Mouse (Mus musculus) liver, embryonic 12.5 days (tissue): Measurements from ENCODE around the gene Top1. TPM values are rescaled to one million over a fixed set of nuclear protein-coding genes. Genes with fewer than 3 reads are reported as not detected.

ENCODE experiments used
- ATAC-seq: fragments of 200-750 bp; cut with Nextera tagmentation; 2 replicates; pipeline ENCODE4 v1.8.0; 2017; ENCODE audit warnings: moderate number of reproducible peaks, mild to moderate bottlenecking, moderate library complexity
- H3K27ac ChIP-seq: fragments of 300-500 bp; sonication (generic); 2 replicates; pipeline ENCODE4 v1.5.1; 2016; ENCODE audit warnings: mild to moderate bottlenecking
- H3K27me3 ChIP-seq: fragments of 300-500 bp; sonication (generic); replicated peaks from 2 replicates; pipeline ENCODE4 v1.6.1; 2016; ENCODE audit warnings: mild to moderate bottlenecking, moderate library complexity
- H3K36me3 ChIP-seq: fragments of 300-500 bp; sonication (generic); 2 replicates; pipeline ENCODE4 v1.6.1; 2016; ENCODE audit warnings: mild to moderate bottlenecking, moderate library complexity
- H3K4me1 ChIP-seq: fragments of 300-500 bp; sonication (generic); 2 replicates; pipeline ENCODE4 v1.6.1; 2016
- H3K4me2 ChIP-seq: fragments of 300-500 bp; sonication (generic); 2 replicates; pipeline ENCODE4 v1.6.1; 2016; ENCODE audit warnings: mild to moderate bottlenecking, moderate library complexity
- H3K4me3 ChIP-seq: fragments of 300-500 bp; sonication (generic); 2 replicates; pipeline ENCODE4 v1.5.1; 2016; ENCODE audit warnings: mild to moderate bottlenecking, moderate library complexity
- H3K9ac ChIP-seq: fragments of 300-500 bp; sonication (generic); 2 replicates; pipeline ENCODE4 v1.6.1; 2016; ENCODE audit warnings: mild to moderate bottlenecking, moderate library complexity
- H3K9me3 ChIP-seq: fragments of 300-500 bp; sonication (generic); replicated peaks from 2 replicates; pipeline ENCODE4 v1.6.1; 2016; ENCODE audit warnings: mild to moderate bottlenecking, moderate library complexity
- WGBS: fragments of 180-500 bp; shearing (Covaris S2); methylation state at CpG from one replicate; pipeline ENCODE4 v1.1.7; 2016; ENCODE audit not compliant: insufficient replicate concordance; 5-methylcytosine and 5-hydroxymethylcytosine counted together
- polyA plus RNA-seq: library from polyadenylated mRNA; unstranded; fragments of >200 nt; fragmentation: Nextera tagmentation; extraction: Ambion mirVana; gene quantifications from 2 replicates; pipeline ENCODE4 v1.2.1, GENCODE M21; 2016

Top1 gene
- polyA plus RNA-seq, 1 experiment from 2014 or later: 83.7 TPM

DNA sequence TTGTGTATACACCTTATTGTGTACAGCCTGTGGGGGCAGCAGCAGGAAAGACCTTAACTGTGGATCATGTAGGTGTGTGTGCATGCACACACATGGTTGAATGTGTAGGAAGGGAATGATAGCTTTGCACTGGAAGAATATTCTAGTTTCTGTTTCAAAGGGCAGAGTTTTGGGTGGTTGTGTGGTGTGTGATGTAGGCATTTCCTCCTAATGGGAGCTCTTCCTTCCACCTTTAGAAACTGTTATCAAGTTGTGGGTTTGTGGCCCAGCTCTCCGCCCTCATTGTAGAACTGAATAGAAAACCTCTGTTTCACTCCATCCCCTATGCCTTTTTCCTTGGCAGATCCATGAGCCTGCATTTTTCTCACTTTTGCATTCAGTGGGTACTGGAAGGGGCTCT, 99.8 kb downstream of the Top1 start:
- H3K27ac ChIP-seq: no peak overlapping the region; the same call in 1 of the 2 replicates

DNA sequence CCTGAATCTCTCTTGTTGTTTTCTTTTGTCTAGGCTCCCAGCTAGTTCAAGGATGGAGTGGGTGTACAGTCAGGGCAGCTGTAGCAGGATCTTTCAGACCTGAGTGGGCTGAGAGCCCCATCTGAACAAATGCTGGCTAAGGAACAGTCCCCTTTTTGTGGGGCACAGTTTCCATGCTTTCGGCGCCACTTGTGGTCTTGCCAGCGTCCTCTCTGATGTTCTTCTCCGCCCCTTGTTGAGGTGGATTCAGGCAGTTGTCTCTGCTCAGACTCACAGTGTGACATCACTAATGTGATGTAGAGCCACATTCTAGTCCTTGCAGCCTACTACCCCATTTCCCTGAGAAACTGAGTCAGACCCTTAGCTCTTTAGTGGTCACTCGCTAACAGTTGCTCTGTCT, 100.9 kb downstream of the Top1 start:
- Histone ChIP-seq H3K4me2 (no peak overlapping the region), H3K27ac (no peak overlapping the region), H3K36me3 (peaks cover 35% of the 10 kb centered on the region), H3K4me1 (peaks cover 36% of the 10 kb centered on the region), H3K27me3 (no peaks in the 10 kb centered on the region), H3K9ac (no peak overlapping the region), H3K9me3 (no peaks in the 10 kb centered on the region), H3K4me3 (no peak overlapping the region)
- 84% methylated on average over 5 of the region's 5 CpGs for WGBS
- no peak for ATAC-seq

More for the DNA sequence above, 99.8 kb downstream of the Top1 start:
- Histone ChIP-seq H3K4me2 (no peak overlapping the region), H3K27me3 (no peaks in the 10 kb centered on the region), H3K4me3 (no peak overlapping the region), H3K36me3 (peaks cover 24% of the 10 kb centered on the region), H3K9me3 (no peaks in the 10 kb centered on the region), H3K4me1 (peaks cover 46% of the 10 kb centered on the region), H3K9ac (no peak overlapping the region)
- 37% methylated on average over 1 of the region's 1 CpGs for WGBS
- ATAC-seq: no peak

DNA sequence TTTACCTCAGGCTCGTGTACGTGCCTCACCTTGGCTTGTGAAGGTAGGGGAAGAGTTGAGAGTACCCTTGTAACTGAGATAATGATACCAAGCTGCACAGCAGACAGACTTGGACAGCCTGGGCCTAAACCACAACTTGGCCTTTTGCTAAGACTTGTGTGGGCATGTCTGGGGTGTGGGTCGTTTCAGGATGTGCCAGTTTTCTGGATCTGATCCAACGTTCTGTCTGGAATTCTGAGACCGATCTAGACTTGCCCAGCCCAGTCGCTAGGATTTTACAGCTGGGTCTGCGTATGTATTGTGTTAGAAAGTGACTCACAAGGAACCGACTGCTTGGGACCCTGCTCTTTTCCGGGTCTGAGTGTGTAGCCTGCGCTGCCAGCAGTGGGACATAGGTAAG, 101.4 kb downstream of the Top1 start:
- ATAC-seq: no peak
- Histone ChIP-seq H3K4me3 (no peak overlapping the region), H3K4me1 (peaks cover 32% of the 10 kb centered on the region), H3K36me3 (peaks cover 40% of the 10 kb centered on the region), H3K27ac (no peak overlapping the region), H3K4me2 (no peak overlapping the region), H3K9ac (no peak overlapping the region), H3K27me3 (no peaks in the 10 kb centered on the region), H3K9me3 (no peaks in the 10 kb centered on the region)
- 70% methylated on average over 10 of the region's 10 CpGs for WGBS

DNA sequence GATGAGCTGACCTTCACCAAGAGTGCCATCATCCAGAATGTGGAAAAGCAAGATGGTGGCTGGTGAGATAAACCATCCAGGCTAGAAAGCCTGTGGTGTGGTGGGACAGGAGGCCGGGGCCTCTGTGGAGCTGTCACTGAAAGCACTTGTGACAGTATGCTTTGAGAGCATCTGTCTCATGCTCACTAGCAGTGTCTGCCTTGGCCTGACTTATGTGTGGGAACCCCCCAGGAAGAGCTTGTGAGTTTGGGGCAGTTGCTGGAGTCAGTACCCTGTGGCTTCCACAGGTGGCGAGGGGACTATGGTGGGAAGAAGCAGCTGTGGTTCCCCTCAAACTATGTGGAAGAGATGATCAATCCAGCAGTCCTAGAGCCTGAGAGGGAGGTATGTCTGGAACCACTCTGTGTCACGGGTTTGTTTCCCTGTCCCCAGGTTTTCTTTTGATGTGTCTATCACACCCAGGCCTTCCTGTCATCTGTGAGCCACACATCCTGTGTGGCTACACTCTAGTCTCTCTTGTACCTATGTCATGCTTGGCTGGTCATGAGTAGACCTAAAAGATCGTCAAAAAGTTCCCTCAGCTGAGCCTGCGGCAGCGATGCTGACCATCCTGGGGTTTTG, 111.0 kb downstream of the Top1 start:
- no peak for ATAC-seq
- Histone ChIP-seq H3K9me3 (no peaks in the 10 kb centered on the region), H3K4me3 (no peak overlapping the region), H3K4me1 (no peaks in the 10 kb centered on the region), H3K36me3 (peaks cover 86% of the 10 kb centered on the region), H3K27me3 (no peaks in the 10 kb centered on the region), H3K27ac (no peak overlapping the region), H3K4me2 (no peak overlapping the region), H3K9ac (no peak overlapping the region)
- WGBS: 69% methylated on average over 6 of the region's 6 CpGs

DNA sequence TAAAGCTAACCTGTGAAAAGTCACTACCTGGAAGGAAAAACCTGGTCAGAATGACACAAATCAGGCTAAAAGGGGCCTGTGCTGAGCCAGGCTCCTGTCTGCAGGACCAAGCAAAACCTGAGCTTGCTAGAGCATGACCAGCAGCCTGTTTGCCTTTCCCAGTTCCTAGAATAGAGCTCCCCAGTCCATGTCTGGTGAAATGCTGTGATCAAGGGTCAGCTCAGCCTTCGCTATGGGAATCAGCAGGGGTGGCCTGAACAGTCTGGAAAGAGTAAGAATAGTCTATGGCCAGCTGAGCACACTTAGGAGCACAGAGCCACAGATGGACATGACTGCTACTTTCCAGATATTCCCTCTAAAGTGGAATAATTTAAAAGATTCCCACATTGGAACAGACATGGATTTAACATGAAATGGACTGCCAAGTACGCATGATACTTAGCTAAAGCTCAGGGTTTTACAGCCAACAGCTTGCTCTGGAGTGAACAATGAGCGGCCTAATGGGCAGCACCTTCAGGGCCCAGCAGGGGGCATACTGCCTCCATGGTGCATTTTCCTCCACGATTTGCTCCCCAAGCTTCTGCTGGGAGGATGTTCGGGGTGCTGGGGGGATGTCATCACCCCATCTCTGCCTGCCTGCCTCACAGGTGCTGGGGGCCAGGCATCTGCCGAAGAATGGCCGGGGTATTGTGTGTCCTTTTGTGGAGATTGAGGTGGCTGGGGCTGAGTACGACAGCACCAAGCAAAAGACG, 114.9 kb downstream of the Top1 start:
- Histone ChIP-seq H3K36me3 (peaks cover 57% of the 10 kb centered on the region), H3K27ac (no peak overlapping the region), H3K4me3 (no peak overlapping the region), H3K9ac (no peak overlapping the region), H3K9me3 (no peaks in the 10 kb centered on the region), H3K4me2 (no peak overlapping the region), H3K27me3 (no peaks in the 10 kb centered on the region), H3K4me1 (no peaks in the 10 kb centered on the region)
- 72% methylated on average over 9 of the region's 9 CpGs for whole genome bisulfite sequencing
- ATAC-seq: no peak

DNA sequence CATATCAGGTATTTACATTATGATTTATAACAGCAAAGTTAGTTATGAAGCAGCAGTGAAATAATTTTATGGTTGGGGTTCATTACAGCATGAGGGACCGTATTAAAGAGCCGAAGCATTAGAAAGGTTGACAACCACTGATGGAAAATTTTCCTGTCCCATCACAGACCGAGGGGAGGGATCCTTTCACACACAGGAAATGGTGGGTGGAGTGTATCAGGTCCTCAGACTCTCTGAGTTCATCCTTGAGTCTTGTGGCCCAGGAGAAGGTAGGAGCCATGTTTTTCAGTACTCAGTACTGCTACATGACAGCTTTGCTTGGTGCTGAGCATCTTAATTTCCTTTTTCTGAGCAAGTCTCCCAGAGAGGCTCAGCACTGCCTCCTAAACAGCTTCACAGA, 118.1 kb downstream of the Top1 start:
- H3K4me1 ChIP-seq: no peaks in the 10 kb centered on the region
- no peak overlapping the region for H3K4me3 ChIP-seq
- 56% methylated on average over 3 of the region's 3 CpGs for WGBS
- no peak overlapping the region for H3K4me2 ChIP-seq
- no peak overlapping the region for H3K9ac ChIP-seq
- H3K9me3 ChIP-seq: no peaks in the 10 kb centered on the region
- no peak overlapping the region for H3K27ac ChIP-seq
- no peaks in the 10 kb centered on the region for H3K27me3 ChIP-seq
- no peak for ATAC-seq
- peaks cover 32% of the 10 kb centered on the region for H3K36me3 ChIP-seq

DNA sequence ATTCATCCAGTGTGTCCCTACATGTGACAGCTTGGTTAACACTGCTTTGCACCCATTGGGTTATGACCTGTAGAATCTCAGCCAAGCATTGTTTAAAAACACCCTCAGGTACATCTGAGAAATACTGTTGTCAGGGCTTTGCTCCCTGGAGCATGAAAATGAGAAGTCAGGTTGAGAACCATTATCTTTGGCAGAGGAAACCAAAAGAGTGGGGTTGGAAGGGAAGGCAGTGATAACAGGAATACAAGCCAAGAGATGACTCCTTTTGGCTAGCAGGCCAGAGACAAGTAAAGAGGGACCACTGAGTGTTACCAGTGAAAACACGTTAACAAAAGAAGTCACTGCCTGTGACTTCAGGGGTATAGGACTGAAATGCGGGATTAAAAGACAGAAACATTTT, 118.7 kb downstream of the Top1 start:
- no peak overlapping the region for H3K4me2 ChIP-seq
- no peak overlapping the region for H3K27ac ChIP-seq
- WGBS: 63% methylated on average over 2 of the region's 2 CpGs
- no peak overlapping the region for H3K4me3 ChIP-seq
- no peaks in the 10 kb centered on the region for H3K4me1 ChIP-seq
- no peak for ATAC-seq
- peaks cover 27% of the 10 kb centered on the region for H3K36me3 ChIP-seq
- no peaks in the 10 kb centered on the region for H3K27me3 ChIP-seq
- H3K9me3 ChIP-seq: no peaks in the 10 kb centered on the region
- H3K9ac ChIP-seq: no peak overlapping the region

DNA sequence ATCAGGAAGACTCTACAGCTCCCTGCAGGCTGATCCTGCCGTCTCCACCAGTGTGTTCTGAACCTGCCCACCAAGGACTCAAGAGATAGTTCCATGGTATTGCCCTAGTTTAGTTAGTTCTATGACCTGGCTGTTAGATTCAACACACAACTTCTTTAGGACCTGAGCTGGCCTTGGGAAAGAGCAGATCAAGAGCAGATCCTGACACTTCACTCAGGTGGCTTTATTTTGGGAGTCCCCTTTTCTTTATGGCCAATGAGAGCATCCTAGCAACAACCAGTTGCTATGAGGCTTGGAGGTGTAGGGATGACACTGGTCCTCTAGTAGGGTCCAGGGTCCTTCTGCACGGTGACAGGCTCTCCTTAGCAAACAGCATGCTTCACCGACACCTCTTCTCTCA, 119.4 kb downstream of the Top1 start:
- Histone ChIP-seq H3K4me2 (no peak overlapping the region), H3K27ac (no peak overlapping the region), H3K36me3 (peaks cover 19% of the 10 kb centered on the region), H3K9me3 (no peaks in the 10 kb centered on the region), H3K27me3 (no peaks in the 10 kb centered on the region), H3K4me1 (no peaks in the 10 kb centered on the region), H3K4me3 (no peak overlapping the region), H3K9ac (no peak overlapping the region)
- 58% methylated on average over 3 of the region's 3 CpGs for WGBS
- ATAC-seq: no peak

DNA sequence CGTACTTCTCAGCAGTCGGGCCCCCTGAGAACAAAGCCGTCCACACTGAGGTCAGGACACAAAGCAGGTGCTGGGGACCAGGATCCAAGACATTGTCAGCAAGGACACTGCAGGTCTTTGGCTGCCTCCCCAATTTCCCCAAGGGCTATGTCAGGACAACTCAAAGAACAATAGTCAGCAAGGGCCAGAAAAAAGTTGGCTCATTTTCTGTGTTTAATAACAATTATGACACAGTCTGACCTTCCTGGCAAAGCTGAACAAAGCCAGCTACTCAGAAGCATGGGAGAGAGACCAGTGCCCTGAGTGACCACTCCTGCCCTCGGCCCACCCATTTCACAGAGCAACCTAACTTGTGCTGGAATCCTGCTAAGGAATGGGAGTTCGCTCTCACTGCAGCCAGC, 120.7 kb downstream of the Top1 start:
- no peak overlapping the region for H3K4me2 ChIP-seq
- H3K4me1 ChIP-seq: no peaks in the 10 kb centered on the region
- H3K36me3 ChIP-seq: peaks cover 13% of the 10 kb centered on the region
- H3K9me3 ChIP-seq: no peaks in the 10 kb centered on the region
- H3K27ac ChIP-seq: no peak overlapping the region
- H3K9ac ChIP-seq: no peak overlapping the region
- H3K27me3 ChIP-seq: no peaks in the 10 kb centered on the region
- ATAC-seq: no peak
- 67% methylated on average over 5 of the region's 5 CpGs for WGBS
- H3K4me3 ChIP-seq: no peak overlapping the region

DNA sequence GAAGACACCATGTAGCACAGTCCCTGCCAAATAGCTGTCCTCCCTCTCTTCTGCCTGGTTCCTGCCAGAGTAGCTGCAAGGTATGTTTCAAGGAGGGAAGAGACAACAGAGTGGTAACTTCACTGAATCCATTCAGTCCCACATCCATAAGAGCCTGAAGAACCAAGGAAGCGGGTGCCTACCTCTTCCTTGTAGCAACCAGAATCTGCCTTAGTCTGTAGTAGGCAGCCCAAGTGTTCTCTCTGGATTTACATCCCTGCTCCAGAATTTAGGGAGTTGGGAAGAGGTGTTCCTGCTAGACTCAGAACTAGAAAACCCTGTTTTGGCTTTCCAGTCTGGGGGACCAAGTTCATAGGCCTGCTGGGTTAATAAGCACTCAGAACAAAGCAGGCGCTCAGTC, 121.5 kb downstream of the Top1 start:
- no peak overlapping the region for H3K4me3 ChIP-seq
- no peaks in the 10 kb centered on the region for H3K9me3 ChIP-seq
- 79% methylated on average over 2 of the region's 2 CpGs for WGBS
- H3K27me3 ChIP-seq: no peaks in the 10 kb centered on the region
- no peaks in the 10 kb centered on the region for H3K4me1 ChIP-seq
- H3K27ac ChIP-seq: no peak overlapping the region
- no peak overlapping the region for H3K9ac ChIP-seq
- peaks cover 4% of the 10 kb centered on the region for H3K36me3 ChIP-seq
- ATAC-seq: no peak
- H3K4me2 ChIP-seq: no peak overlapping the region

DNA sequence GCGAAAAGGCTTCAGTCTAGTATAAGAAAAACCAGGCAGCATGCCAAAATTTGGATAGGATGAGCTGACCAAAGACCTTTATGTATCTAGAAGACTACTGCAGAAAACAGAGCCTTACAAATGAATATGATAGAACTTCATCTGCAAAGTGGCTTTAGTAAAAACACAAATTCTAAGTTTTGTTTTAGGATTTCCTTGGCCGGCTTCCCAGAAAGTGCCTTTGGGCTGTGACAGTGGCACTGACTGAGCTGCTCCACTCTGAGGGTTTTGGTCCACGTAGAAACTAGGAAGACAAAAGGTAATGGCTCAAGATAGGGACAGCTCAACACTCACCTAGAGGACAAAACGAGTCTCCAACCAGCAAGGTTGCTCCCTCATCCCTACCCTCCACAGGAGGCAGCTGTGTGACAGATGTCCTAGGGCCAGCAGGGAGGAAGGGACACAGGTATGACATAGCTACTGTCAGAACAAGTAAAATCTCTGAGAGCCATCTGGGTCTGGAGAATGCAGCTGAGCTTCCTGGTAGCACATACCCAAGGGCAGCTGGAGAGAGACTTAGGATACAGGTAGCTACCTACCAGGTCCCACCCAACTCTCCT, 122.5 kb downstream of the Top1 start:
- Histone ChIP-seq H3K9me3 (no peaks in the 10 kb centered on the region), H3K27me3 (no peaks in the 10 kb centered on the region), H3K4me1 (no peaks in the 10 kb centered on the region), H3K4me2 (no peak overlapping the region), H3K27ac (no peak overlapping the region), H3K9ac (no peak overlapping the region), H3K4me3 (no peak overlapping the region), H3K36me3 (no peaks in the 10 kb centered on the region)
- ATAC-seq: no peak
- WGBS: 60% methylated on average over 4 of the region's 4 CpGs

DNA sequence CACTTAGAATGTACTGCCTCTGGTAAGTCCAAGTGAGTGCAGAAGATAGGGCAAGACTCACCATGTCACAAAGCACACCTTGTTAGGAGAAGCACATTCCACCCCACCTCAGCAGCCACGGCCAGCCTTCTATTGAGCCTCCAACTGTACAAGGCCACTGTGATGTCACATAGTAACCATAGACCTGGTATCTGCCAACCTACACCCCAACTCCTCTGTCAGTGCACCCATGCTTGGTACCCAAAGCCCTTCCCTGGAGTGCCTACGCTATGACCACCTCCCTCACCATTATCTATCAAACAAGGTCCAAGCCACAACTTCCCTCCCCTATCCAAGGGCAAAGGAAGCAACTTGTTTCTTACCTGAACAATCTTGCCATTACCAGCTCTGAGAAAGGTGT, 123.3 kb downstream of the Top1 start:
- H3K9ac ChIP-seq: no peak overlapping the region
- no peaks in the 10 kb centered on the region for H3K9me3 ChIP-seq
- no peak for ATAC-seq
- H3K27ac ChIP-seq: no peak overlapping the region
- no peak overlapping the region for H3K4me2 ChIP-seq
- H3K27me3 ChIP-seq: no peaks in the 10 kb centered on the region
- H3K4me1 ChIP-seq: no peaks in the 10 kb centered on the region
- H3K36me3 ChIP-seq: no peaks in the 10 kb centered on the region
- 56% methylated on average over 2 of the region's 2 CpGs for WGBS
- no peak overlapping the region for H3K4me3 ChIP-seq
